Mouse (Mus musculus) neural tube, embryonic 14.5 days (tissue): Measurements from ENCODE around the gene Edrf1. TPM values are rescaled to one million over a fixed set of nuclear protein-coding genes. Genes with fewer than 3 reads are reported as not detected.
"Not testable (repeated sequence)": the region's sequence is repeated elsewhere in the genome, so short reads cannot be mapped to it uniquely, and the experiment has no call there.

ENCODE experiments used
- ATAC-seq: fragments of 200-750 bp; cut with Nextera tagmentation; 2 replicates; pipeline ENCODE4 v1.8.0; 2017; ENCODE audit warnings: low read depth, mild to moderate bottlenecking, moderate TSS enrichment, moderate library complexity
- H3K27ac ChIP-seq: fragments of 300-500 bp; sonication (generic); 2 replicates; pipeline ENCODE4 v1.5.1; 2014; ENCODE audit warnings: low read depth, mild to moderate bottlenecking, control low read depth, low read length, moderate library complexity, mixed read lengths
- H3K27me3 ChIP-seq: fragments of 300-500 bp; sonication (generic); 2 replicates; pipeline ENCODE4 v1.6.1; 2014; ENCODE audit warnings: low read length; ENCODE audit not compliant: control insufficient read depth, insufficient read depth
- H3K36me3 ChIP-seq: fragments of 300-500 bp; sonication (generic); 2 replicates; pipeline ENCODE4 v1.6.1; 2014; ENCODE audit warnings: low read length, mixed read lengths; ENCODE audit not compliant: control insufficient read depth, insufficient read depth
- H3K4me1 ChIP-seq: fragments of 300-500 bp; sonication (generic); 2 replicates; pipeline ENCODE4 v1.6.1; 2014; ENCODE audit warnings: low read length; ENCODE audit not compliant: control insufficient read depth, insufficient read depth
- H3K4me2 ChIP-seq: fragments of 300-500 bp; sonication (generic); 2 replicates; pipeline ENCODE4 v1.6.1; 2014; ENCODE audit warnings: mild to moderate bottlenecking, low read depth, low read length, control low read depth
- H3K4me3 ChIP-seq: fragments of 300-500 bp; sonication (generic); 2 replicates; pipeline ENCODE4 v1.5.1; 2014; ENCODE audit warnings: low read depth, low read length, control low read depth, mixed read lengths
- H3K9ac ChIP-seq: fragments of 300-500 bp; sonication (generic); replicated peaks from 2 replicates; pipeline ENCODE4 v1.6.1; 2014; ENCODE audit warnings: low read depth, mild to moderate bottlenecking, control low read depth, low read length, mixed read lengths
- H3K9me3 ChIP-seq: fragments of 300-500 bp; sonication (generic); 2 replicates; pipeline ENCODE4 v1.6.1; 2016; ENCODE audit warnings: low read length; ENCODE audit not compliant: control insufficient read depth
- WGBS: fragments of 180-500 bp; shearing (Covaris S2); extraction: QIAGEN DNeasy Blood & Tissue Kit; methylation state at CpG from one replicate; pipeline ENCODE4 v1.1.7; 2014; 5-methylcytosine and 5-hydroxymethylcytosine counted together
- polyA plus RNA-seq: library from polyadenylated mRNA; unstranded; fragments of >200 nt; fragmentation: Nextera tagmentation; extraction: Ambion mirVana; gene quantifications from 2 replicates; pipeline ENCODE4 v1.2.1, GENCODE M21; 2014

Gene Edrf1
- polyA plus RNA-seq, 1 experiment from 2014 or later, result 22.6 TPM

GRCm38 (mm10) chr7:133678716-133679115 lies 41.4 kb downstream of the Edrf1 start:
- no peaks in the 10 kb centered on the region for H3K27me3 ChIP-seq
- H3K4me3 ChIP-seq, result no peak overlapping the region
- no peak overlapping the region for H3K27ac ChIP-seq
- no peak overlapping the region for H3K4me2 ChIP-seq
- H3K4me1 ChIP-seq, result no peaks in the 10 kb centered on the region
- H3K9ac ChIP-seq, result no peak overlapping the region
- H3K36me3 ChIP-seq, result no peaks in the 10 kb centered on the region
- no peak for ATAC-seq
- WGBS, result 93% methylated on average over 8 of the region's 8 CpGs
- no peaks in the 10 kb centered on the region for H3K9me3 ChIP-seq

GRCm38 (mm10) chr7:133679439-133679838 lies 42.1 kb downstream of the Edrf1 start:
- H3K27me3 ChIP-seq, result no peaks in the 10 kb centered on the region
- 67% methylated on average over 4 of the region's 4 CpGs for WGBS

GRCm38 (mm10) chr7:133679961-133680360 lies 42.6 kb downstream of the Edrf1 start, which contains the start of gene Mmp21:
Gene Mmp21, minus strand, starts transcription at chr7:133680061.
- Histone ChIP-seq H3K27ac (no peak within 1 kb of the TSS), H3K4me1 (no peaks in the 10 kb centered on the region), H3K36me3 (no peaks in the 10 kb centered on the region), H3K27me3 (no peaks in the 10 kb centered on the region), H3K9ac (no peak within 1 kb of the TSS), H3K4me3 (no peak within 1 kb of the TSS), H3K4me2 (no peak within 1 kb of the TSS), H3K9me3 (no peaks in the 10 kb centered on the region)
- WGBS, result 72% methylated on average over 3 of the region's 3 CpGs
- no peak for ATAC-seq

More at GRCm38 (mm10) chr7:133679439-133679838, 42.1 kb downstream of the Edrf1 start:
- Histone ChIP-seq H3K9me3 (no peaks in the 10 kb centered on the region), H3K9ac (no peak overlapping the region), H3K4me3 (no peak overlapping the region), H3K36me3 (no peaks in the 10 kb centered on the region), H3K4me2 (no peak overlapping the region), H3K27ac (no peak overlapping the region), H3K4me1 (no peaks in the 10 kb centered on the region)
- ATAC-seq, result no peak

DNA sequence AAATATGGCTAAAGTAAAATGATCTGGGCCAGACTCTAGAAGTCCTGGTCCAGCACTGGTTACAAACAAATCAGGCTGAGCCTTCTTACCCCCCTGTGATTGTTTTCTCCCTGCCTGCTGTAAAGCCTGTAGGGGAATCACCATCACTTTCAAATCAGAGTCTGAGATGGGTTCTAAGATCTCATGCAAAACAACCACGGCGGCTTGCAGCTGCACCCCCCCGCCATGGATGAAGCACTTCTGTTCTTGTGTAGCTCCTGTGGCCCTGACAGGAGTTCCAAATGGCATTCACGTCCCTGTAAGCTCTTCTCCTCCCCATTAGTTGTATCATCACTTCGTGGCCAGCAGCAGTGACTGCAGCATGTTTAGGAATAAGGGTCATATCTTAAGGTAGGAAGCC lies 46.3 kb downstream of the Edrf1 start:
- Histone ChIP-seq H3K9ac (no peak overlapping the region), H3K4me1 (no peaks in the 10 kb centered on the region), H3K4me2 (no peak overlapping the region), H3K36me3 (no peaks in the 10 kb centered on the region), H3K27ac (no peak overlapping the region), H3K4me3 (no peak overlapping the region), H3K9me3 (no peaks in the 10 kb centered on the region), H3K27me3 (no peaks in the 10 kb centered on the region)
- ATAC-seq, result no peak
- 90% methylated on average over 5 of the region's 5 CpGs for WGBS

DNA sequence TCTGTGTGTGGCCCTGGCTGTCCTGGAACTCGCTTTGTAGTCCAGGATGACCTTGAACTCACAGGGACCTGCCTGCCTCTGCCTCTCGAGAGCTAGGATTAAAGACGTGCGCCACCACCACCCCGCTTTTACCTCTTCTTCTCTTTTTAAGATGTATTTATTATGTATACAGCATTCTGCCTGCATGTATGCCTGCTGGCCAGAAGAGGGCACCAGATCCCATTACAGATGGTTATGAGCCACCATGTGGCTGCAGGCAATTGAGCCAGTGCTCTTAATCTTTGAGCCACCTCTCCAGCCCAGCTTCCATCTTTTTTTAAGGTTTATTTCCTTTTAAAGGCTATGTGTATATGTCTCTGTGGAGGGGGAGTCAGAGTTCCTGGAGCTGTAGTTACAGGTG lies 46.8 kb downstream of the Edrf1 start:
- WGBS, result 92% methylated on average over 5 of the region's 5 CpGs
- H3K4me2 ChIP-seq, result no peak overlapping the region
- no peaks in the 10 kb centered on the region for H3K27me3 ChIP-seq
- no peak overlapping the region for H3K4me3 ChIP-seq
- no peaks in the 10 kb centered on the region for H3K9me3 ChIP-seq
- H3K9ac ChIP-seq, result no peak overlapping the region
- no peaks in the 10 kb centered on the region for H3K4me1 ChIP-seq
- ATAC-seq, result no peak
- 0 out of 2 replicates have a peak, but pooled peaks cover 1% of the 10 kb centered on the region for H3K36me3 ChIP-seq
- H3K27ac ChIP-seq, result no peak overlapping the region

DNA sequence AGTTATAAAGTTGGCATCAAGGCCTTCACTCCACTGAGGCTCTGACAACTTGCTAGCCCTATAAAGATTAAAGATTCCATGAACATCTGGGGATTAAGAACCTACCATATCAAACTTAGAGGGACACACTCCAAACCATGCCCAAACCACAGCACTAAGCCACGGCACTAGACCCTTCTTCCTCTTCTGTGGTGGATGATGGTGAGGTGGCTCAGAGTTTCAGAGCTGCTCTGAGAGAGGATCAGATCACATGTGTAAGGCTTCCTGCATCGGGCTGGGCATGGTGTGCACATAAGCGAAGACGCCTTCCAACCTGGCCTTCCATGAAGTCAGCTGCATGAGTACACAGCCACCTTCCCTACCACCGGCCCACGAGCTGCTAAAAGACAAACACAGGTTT lies 47.4 kb downstream of the Edrf1 start:
- Histone ChIP-seq H3K4me2 (no peak overlapping the region), H3K4me3 (no peak overlapping the region), H3K4me1 (no peaks in the 10 kb centered on the region), H3K9me3 (no peaks in the 10 kb centered on the region), H3K27me3 (no peaks in the 10 kb centered on the region), H3K36me3 (0 out of 2 replicates have a peak, but pooled peaks cover 3% of the 10 kb centered on the region), H3K27ac (no peak overlapping the region), H3K9ac (no peak overlapping the region)
- ATAC-seq, result no peak
- WGBS, result 97% methylated on average over 6 of the region's 6 CpGs

DNA sequence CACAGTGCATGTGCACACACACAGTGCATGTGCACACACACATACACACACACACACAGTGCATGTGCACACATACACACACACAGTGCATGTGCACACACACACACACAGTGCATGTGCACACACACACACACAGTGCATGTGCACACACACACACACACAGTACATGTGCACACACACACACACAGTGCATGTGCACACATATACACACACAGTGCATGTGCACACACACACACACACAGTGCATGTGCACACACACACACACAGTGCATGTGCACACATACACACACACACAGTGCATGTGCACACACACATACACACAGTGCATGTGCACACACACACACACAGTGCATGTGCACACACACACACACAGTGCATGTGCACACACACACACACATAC lies 48.3 kb downstream of the Edrf1 start:
- not testable (repeated sequence) for ATAC-seq, H3K9ac ChIP-seq, H3K4me3 ChIP-seq, H3K27ac ChIP-seq, H3K9me3 ChIP-seq, H3K36me3 ChIP-seq, H3K4me2 ChIP-seq, H3K27me3 ChIP-seq, H3K4me1 ChIP-seq

DNA sequence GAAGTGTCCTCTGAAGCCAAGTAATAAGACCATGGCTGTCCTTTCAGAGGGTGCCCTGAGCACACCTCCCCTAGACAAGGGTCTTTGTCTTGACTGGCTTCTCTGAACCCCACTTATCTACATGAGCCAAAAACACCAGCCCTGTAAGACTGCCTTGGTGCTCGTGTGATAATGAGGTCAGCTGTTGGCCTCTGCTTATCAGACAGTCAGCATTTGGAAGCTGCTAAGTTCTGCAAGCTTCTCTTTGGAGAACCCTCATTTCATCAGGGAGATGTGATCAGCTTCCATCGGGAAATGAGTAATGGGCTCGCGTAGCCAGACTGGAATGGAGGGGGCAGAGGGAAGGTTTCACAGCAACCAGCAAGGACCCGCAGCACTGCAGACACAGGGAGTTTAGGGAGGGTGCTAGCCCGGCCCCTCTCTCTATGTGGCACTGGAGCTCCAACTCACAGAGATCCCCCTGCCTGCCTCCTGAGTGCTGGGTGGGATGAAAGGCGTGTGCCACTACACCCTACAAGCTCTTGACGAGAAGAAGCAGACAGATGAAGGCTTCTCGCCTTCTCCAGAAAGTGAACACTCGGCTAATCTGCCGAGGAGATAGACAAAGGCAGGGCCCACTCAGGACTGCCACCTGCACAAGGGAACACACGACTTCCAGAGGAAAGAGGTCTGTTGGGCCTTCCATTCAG lies 60.8 kb downstream of the Edrf1 start:
- H3K4me2 ChIP-seq, result no peak overlapping the region
- WGBS, result 93% methylated on average over 12 of the region's 12 CpGs
- H3K9ac ChIP-seq, result no peak overlapping the region
- no peak overlapping the region for H3K27ac ChIP-seq
- no peak for ATAC-seq
- peaks cover 5% of the 10 kb centered on the region for H3K36me3 ChIP-seq
- no peaks in the 10 kb centered on the region for H3K9me3 ChIP-seq
- no peak overlapping the region for H3K4me3 ChIP-seq
- no peaks in the 10 kb centered on the region for H3K4me1 ChIP-seq
- no peaks in the 10 kb centered on the region for H3K27me3 ChIP-seq

GRCm38 (mm10) chr7:133699885-133700284 lies 62.5 kb downstream of the Edrf1 start:
- Histone ChIP-seq H3K4me3 (no peak overlapping the region), H3K9ac (no peak overlapping the region), H3K27me3 (no peaks in the 10 kb centered on the region), H3K36me3 (peaks cover 5% of the 10 kb centered on the region), H3K27ac (no peak overlapping the region), H3K9me3 (no peaks in the 10 kb centered on the region), H3K4me1 (no peaks in the 10 kb centered on the region), H3K4me2 (no peak overlapping the region)
- 87% methylated on average over 4 of the region's 4 CpGs for WGBS
- ATAC-seq, result no peak
